Mouse (Mus musculus) hindbrain, embryonic 10.5 days (tissue): ENCODE measurements around the gene Tmem72. TPM values are rescaled to one million over a fixed set of nuclear protein-coding genes. Genes with fewer than 3 reads are reported as not detected.
A peak's percentile ranks its signal among the peaks of the same experiment; 100 is the strongest.

Experiments used
- DNase-seq: peaks from one replicate; pipeline ENCODE4 v3.0.0-alpha.2; 2017; ENCODE audit warnings: low spot score
- H3K27ac ChIP-seq: fragments of 300-500 bp; sonication (generic); 2 replicates; pipeline ENCODE4 v1.5.1; 2016; ENCODE audit warnings: mild to moderate bottlenecking, moderate library complexity
- H3K27me3 ChIP-seq: fragments of 300-500 bp; sonication (generic); 2 replicates; pipeline ENCODE4 v1.6.1; 2016; ENCODE audit warnings: mild to moderate bottlenecking; ENCODE audit not compliant: poor library complexity, insufficient read depth, severe bottlenecking
- H3K36me3 ChIP-seq: fragments of 300-500 bp; sonication (generic); 2 replicates; pipeline ENCODE4 v1.6.1; 2016; ENCODE audit warnings: mild to moderate bottlenecking, moderate library complexity
- H3K4me1 ChIP-seq: fragments of 300-500 bp; sonication (generic); replicated peaks from 2 replicates; pipeline ENCODE4 v1.6.1; 2016; ENCODE audit warnings: mild to moderate bottlenecking
- H3K4me3 ChIP-seq: fragments of 300-500 bp; sonication (generic); 2 replicates; pipeline ENCODE4 v1.5.1; 2016; ENCODE audit warnings: mild to moderate bottlenecking, moderate library complexity
- H3K9me3 ChIP-seq: fragments of 300-500 bp; sonication (generic); 2 replicates; pipeline ENCODE4 v1.6.1; 2016; ENCODE audit warnings: mild to moderate bottlenecking, moderate library complexity
- WGBS: fragments of 180-500 bp; shearing (Covaris S2); methylation state at CpG from one replicate; pipeline ENCODE4 v1.1.7; 2016; 5-methylcytosine and 5-hydroxymethylcytosine counted together
- polyA plus RNA-seq: library from polyadenylated mRNA; unstranded; fragments of >200 nt; fragmentation: Nextera tagmentation; extraction: Ambion mirVana; gene quantifications from 2 replicates; pipeline ENCODE4 v1.2.1, GENCODE M21; 2016

Tmem72 gene
- polyA plus RNA-seq, 1 experiment from 2014 or later: 0.08 TPM

GRCm38 (mm10) chr6:116637496-116637895 is 79.2 kb downstream of the Tmem72 start:
- no peaks in the 10 kb centered on the region for H3K4me1 ChIP-seq
- 92% methylated on average over 5 of the region's 5 CpGs for WGBS
- DNase-seq: no peak
- no peak overlapping the region for H3K4me3 ChIP-seq
- peaks cover 89% of the 10 kb centered on the region for H3K36me3 ChIP-seq
- no peaks in the 10 kb centered on the region for H3K27me3 ChIP-seq
- no peak overlapping the region for H3K27ac ChIP-seq
- no peaks in the 10 kb centered on the region for H3K9me3 ChIP-seq

- no peak for DNase-seq
- Histone ChIP-seq H3K36me3 (peaks cover 81% of the 10 kb centered on the region), H3K9me3 (no peaks in the 10 kb centered on the region), H3K4me3 (no peak overlapping the region), H3K4me1 (no peaks in the 10 kb centered on the region), H3K27ac (no peak overlapping the region), H3K27me3 (no peaks in the 10 kb centered on the region)
- 87% methylated on average over 9 of the region's 9 CpGs for WGBS
Measured at GRCm38 (mm10) chr6:116636581-116637235, 80.0 kb downstream of the Tmem72 start.

GRCm38 (mm10) chr6:116635251-116636180 is 81.2 kb downstream of the Tmem72 start:
- no peaks in the 10 kb centered on the region for H3K9me3 ChIP-seq
- H3K4me3 ChIP-seq: no peak overlapping the region
- DNase-seq: no peak
- no peaks in the 10 kb centered on the region for H3K27me3 ChIP-seq
- peaks cover 70% of the 10 kb centered on the region for H3K36me3 ChIP-seq
- H3K27ac ChIP-seq: no peak overlapping the region
- 73% methylated on average over 10 of the region's 10 CpGs for WGBS
- H3K4me1 ChIP-seq: no peaks in the 10 kb centered on the region

GRCm38 (mm10) chr6:116633741-116634695 is 82.7 kb downstream of the Tmem72 start:
- Histone ChIP-seq H3K4me1 (peaks cover 9% of the 10 kb centered on the region), H3K27me3 (no peaks in the 10 kb centered on the region), H3K4me3 (no peak overlapping the region), H3K9me3 (no peaks in the 10 kb centered on the region), H3K36me3 (peaks cover 55% of the 10 kb centered on the region), H3K27ac (no peak overlapping the region)
- WGBS: 91% methylated on average over 17 of the region's 17 CpGs
- DNase-seq: no peak

GRCm38 (mm10) chr6:116632129-116632528 is 84.6 kb downstream of the Tmem72 start:
- Histone ChIP-seq H3K4me3 (no peak overlapping the region), H3K4me1 (peaks cover 21% of the 10 kb centered on the region), H3K36me3 (peaks cover 38% of the 10 kb centered on the region), H3K27me3 (no peaks in the 10 kb centered on the region), H3K27ac (no peak overlapping the region), H3K9me3 (no peaks in the 10 kb centered on the region)
- 53% methylated on average over 1 of the region's 1 CpGs for WGBS
- DNase-seq: peak; percentile 68

GRCm38 (mm10) chr6:116629766-116630165 is 86.9 kb downstream of the Tmem72 start:
- Histone ChIP-seq H3K9me3 (no peaks in the 10 kb centered on the region), H3K27me3 (no peaks in the 10 kb centered on the region), H3K36me3 (peaks cover 38% of the 10 kb centered on the region), H3K27ac (peak overlapping the region; percentile 100), H3K4me1 (peaks cover 33% of the 10 kb centered on the region), H3K4me3 (no peak overlapping the region)
- 87% methylated on average over 10 of the region's 10 CpGs for WGBS
- no peak for DNase-seq

Other genes starting within 250 kb of the Tmem72 start
- gene Olfr211, start 227.8 kb downstream of the Tmem72 start, polyA plus RNA-seq: not detected in 2 replicates
- not detected in 2 replicates for gene Olfr212, start 210.4 kb downstream of the Tmem72 start, polyA plus RNA-seq
- not detected in 2 replicates for gene Olfr213, start 178.5 kb downstream of the Tmem72 start, polyA plus RNA-seq
- gene Gm5580, start 165.8 kb downstream of the Tmem72 start, polyA plus RNA-seq: 0.81 and 0.94 TPM in 2 replicates
- gene Olfr214, start 162.7 kb downstream of the Tmem72 start, polyA plus RNA-seq: not detected in 2 replicates
- not detected in 2 replicates for gene Olfr215, start 132.7 kb downstream of the Tmem72 start, polyA plus RNA-seq
- gene Zfp422, start 87.9 kb downstream of the Tmem72 start, polyA plus RNA-seq: 255 and 278 TPM in 2 replicates
- 14.7 and 16.1 TPM in 2 replicates for gene Depp1, start 66.3 kb downstream of the Tmem72 start, polyA plus RNA-seq
- gene Rassf4, start 43.0 kb downstream of the Tmem72 start, polyA plus RNA-seq: 60.9 and 61.9 TPM in 2 replicates